Mouse (Mus musculus): Measurements from ENCODE around the gene Cenpp.

- no peak for TF ChIP-seq CTCF (IDR thresholded peaks at IDR 0.05)
- TF ChIP-seq EP300 (IDR thresholded peaks at IDR 0.05): no peak
Observed at GRCm38 (mm10) chr13:49684266-49684665, 31.7 kb upstream of the Cenpp start.

Measured in lung, postnatal 0 days (tissue).